Mouse (Mus musculus) gastrocnemius, postnatal 10 days (tissue): Measurements from ENCODE around the gene Slc7a10. TPM values are rescaled to one million over a fixed set of nuclear protein-coding genes. Genes with fewer than 3 reads are reported as not detected.
"Not testable (repeated sequence)": the region's sequence is repeated elsewhere in the genome, so short reads cannot be mapped to it uniquely, and the experiment has no call there.

Experiments used
- DNase-seq: peaks from one replicate; pipeline ENCODE4 v3.0.0; 2021; ENCODE audit warnings: mixed read lengths
- total RNA-seq, 2 experiments: library from RNA; stranded (reverse); gene quantifications; 2 replicates each; pipeline ENCODE4 v1.2.3; 2021

Gene Slc7a10
- total RNA-seq, 2 experiments from 2014 or later: 2.8 to 4.1 TPM

DNA sequence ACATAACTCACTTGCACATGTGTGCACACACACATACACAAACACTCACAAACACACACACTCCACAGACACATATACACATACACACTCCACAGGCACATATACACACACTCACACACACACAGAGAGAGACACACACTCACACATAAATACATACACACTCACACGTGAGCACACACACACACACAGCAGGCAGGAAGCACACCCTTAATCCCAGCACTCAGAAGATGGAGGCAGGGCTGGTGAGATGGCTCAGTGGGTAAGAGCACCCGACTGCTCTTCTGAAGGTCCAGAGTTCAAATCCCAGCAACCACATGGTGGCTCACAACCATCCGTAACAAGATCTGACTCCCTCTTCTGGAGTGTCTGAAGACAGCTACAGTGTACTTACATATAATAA, 51.8 kb downstream of the Slc7a10 start:
- not testable (repeated sequence) for DNase-seq

Other genes with a start within 250 kb of the Slc7a10 start
- 10 to 100 TPM; 19.7 to 25.9 TPM for gene Cebpg, start 129.8 kb upstream of the Slc7a10 start, total RNA-seq
- gene Cebpa, start 67.1 kb upstream of the Slc7a10 start, total RNA-seq: 1 to 10 TPM; 7.5 to 8.2 TPM
- gene Lrp3, start 29.1 kb downstream of the Slc7a10 start, total RNA-seq: 10 to 100 TPM; 12.1 to 13.8 TPM
- 1 to 10 TPM; 8.8 TPM for gene Gpatch1, start 132.1 kb downstream of the Slc7a10 start, total RNA-seq
- 1 to 10 TPM in 1 of 2 experiments, under 1 TPM in 1; 0.94 to 1.8 TPM for gene Rhpn2, start 147.8 kb downstream of the Slc7a10 start, total RNA-seq
- gene Faap24, start 210.5 kb downstream of the Slc7a10 start, total RNA-seq: 1 to 10 TPM; 1.7 to 2.1 TPM
- 1 to 10 TPM; 5.5 to 6.6 TPM for gene Cep89, start 210.7 kb downstream of the Slc7a10 start, total RNA-seq